Mouse (Mus musculus) brain, embryonic 14.5 days (tissue): Measurements from ENCODE around the gene Anapc7. TPM values are rescaled to one million over a fixed set of nuclear protein-coding genes. Genes with fewer than 3 reads are reported as not detected.
A peak's percentile ranks its signal among the peaks of the same experiment; 100 is the strongest.

ENCODE experiments used
- DNase-seq: peaks from one replicate; pipeline ENCODE4 v3.0.0-alpha.2; 2011; ENCODE audit warnings: low read depth
- CTCF ChIP-seq: fragments of 200-500 bp; IDR thresholded peaks from 2 replicates; pipeline ENCODE4 v1.5.1; 2012; ENCODE audit warnings: inconsistent platforms, mild to moderate bottlenecking, moderate library complexity, borderline replicate concordance; ENCODE audit not compliant: insufficient read depth, insufficient read length; ENCODE audit errors: extremely low read depth
- POLR2A ChIP-seq: fragments of 200-500 bp; IDR thresholded peaks from 2 replicates; pipeline ENCODE4 v1.6.1; 2012; ENCODE audit warnings: mild to moderate bottlenecking, inconsistent platforms, borderline replicate concordance; ENCODE audit not compliant: poor library complexity, insufficient read depth, insufficient read length, severe bottlenecking; ENCODE audit errors: extremely low read depth
- polyA plus RNA-seq: library from polyadenylated mRNA; depleted of rRNA; stranded (reverse); fragments of >200 nt; gene quantifications from 2 replicates; pipeline ENCODE4 v1.2.3, GENCODE M21; 2012

Gene Anapc7
- polyA plus RNA-seq, 1 experiment: 53.4 TPM

GRCm38 (mm10) chr5:122393887-122394286 is 27.6 kb upstream of the Anapc7 start:
- peak; percentile 75 for DNase-seq
- TF ChIP-seq POLR2A: no peak
- TF ChIP-seq CTCF: peak; percentile 79; the same call in 1 of the 2 replicates

GRCm38 (mm10) chr5:122396791-122397190 is 24.7 kb upstream of the Anapc7 start:
- TF ChIP-seq POLR2A (no peak), CTCF (no peak)
- DNase-seq: peak; percentile 11

- TF ChIP-seq POLR2A (no peak), CTCF (no peak)
- no peak for DNase-seq
These were observed 24.0 kb upstream of the Anapc7 start for GRCm38 (mm10) chr5:122397495-122397894.

GRCm38 (mm10) chr5:122399871-122400270 is 21.6 kb upstream of the Anapc7 start:
- TF ChIP-seq POLR2A (no peak), CTCF (no peak)
- DNase-seq: no peak

GRCm38 (mm10) chr5:122400628-122401302 is 20.7 kb upstream of the Anapc7 start:
- TF ChIP-seq POLR2A: no peak
- TF ChIP-seq CTCF: no peak
- DNase-seq: no peak

GRCm38 (mm10) chr5:122401303-122401640 is 20.2 kb upstream of the Anapc7 start:
- peak; percentile 60 for DNase-seq
- no peak for TF ChIP-seq POLR2A
- TF ChIP-seq CTCF: peak; percentile 96

GRCm38 (mm10) chr5:122402160-122402559 is 19.3 kb upstream of the Anapc7 start:
- DNase-seq: peak; percentile 15
- TF ChIP-seq CTCF (no peak), POLR2A (no peak)

GRCm38 (mm10) chr5:122402772-122403171 is 18.7 kb upstream of the Anapc7 start:
- DNase-seq: peak; percentile 19
- TF ChIP-seq CTCF (no peak), POLR2A (no peak)

GRCm38 (mm10) chr5:122403362-122403761 is 18.1 kb upstream of the Anapc7 start:
- no peak for DNase-seq
- no peak for TF ChIP-seq POLR2A
- no peak for TF ChIP-seq CTCF

- no peak for DNase-seq
- TF ChIP-seq CTCF (no peak), POLR2A (no peak)
These were observed 16.0 kb upstream of the Anapc7 start for GRCm38 (mm10) chr5:122405537-122405936.

- no peak for DNase-seq
- TF ChIP-seq POLR2A: no peak
- TF ChIP-seq CTCF: peak; percentile 21; the same call in 1 of the 2 replicates
These were observed 11.5 kb upstream of the Anapc7 start for GRCm38 (mm10) chr5:122409692-122410645.
